Mouse (Mus musculus) cerebellum, adult 9-10 months (tissue): Measurements from ENCODE around the gene Slc6a13.

Experiments used
- DNase-seq: peaks from one replicate; pipeline ENCODE4 v3.0.0; 2022

Slc6a13 gene

DNA sequence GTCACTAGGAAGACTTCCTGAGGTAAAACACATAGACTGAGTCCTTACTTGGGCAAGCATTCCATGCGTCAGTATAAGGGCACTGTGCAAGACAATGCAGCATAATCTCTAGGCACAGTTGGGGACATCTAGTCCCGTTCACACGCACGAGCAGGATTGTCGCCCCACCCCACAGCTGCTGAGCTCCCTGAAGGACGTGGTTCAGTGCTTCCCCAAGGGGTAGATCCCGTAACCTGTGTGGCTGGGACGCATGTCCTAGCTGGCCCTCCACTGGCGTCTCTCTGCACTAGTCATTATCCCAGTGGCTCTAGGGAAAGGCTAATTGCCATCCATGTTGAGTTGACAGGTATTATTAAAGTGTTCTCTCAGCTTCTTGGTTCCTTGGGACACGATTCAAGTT is 82.0 kb downstream of the Slc6a13 start:
- no peak for DNase-seq

DNA sequence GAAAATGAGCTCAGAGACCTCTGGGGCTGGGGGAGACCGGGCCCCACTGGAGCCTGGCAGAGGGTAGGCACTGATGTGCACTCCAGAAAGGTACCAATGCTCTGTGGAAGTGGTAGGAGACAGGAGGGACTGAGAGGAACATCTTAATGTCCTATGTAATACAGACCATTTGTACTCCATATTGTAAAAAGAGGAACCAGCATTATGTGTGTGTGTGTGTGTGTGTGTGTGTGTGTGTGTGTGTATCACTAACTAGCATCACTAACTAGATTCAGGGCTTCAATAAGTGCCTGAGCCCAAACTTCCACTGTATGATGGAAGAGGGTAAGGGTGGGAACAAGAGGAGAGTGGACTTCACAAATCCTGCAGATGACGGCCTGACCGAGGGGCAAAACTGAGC is 85.4 kb downstream of the Slc6a13 start:
- no peak for DNase-seq
